ENCODE assay signal across 13 mouse cellular contexts in genomic region chr4:133665118-133665517, GRCm38 (mm10). TPM values are rescaled to one million over a fixed set of nuclear protein-coding genes. Genes with fewer than 3 reads are reported as not detected.
DNase-seq lines count a peak whose midpoint lies in the region; ATAC-seq and TF ChIP-seq lines count a peak whose summit lies in the region.
"Had no signal": no experiment of that assay in that cellular context is flagged by ENCODE, and none has a peak within 500 bp of the region (broad histone marks: within the 10 kb centered on the region; RNA-seq: fewer than 3 reads in every experiment).

No protein-coding gene starts in this region.

- no peak overlapping the region for H3K9ac ChIP-seq in hindbrain, embryonic 16.5 days (ENCODE audit: low read depth, low read length)
- H3K9ac ChIP-seq: limb, embryonic 15.5 days; neural tube, embryonic 12.5 days had no signal

- DNase-seq in layer of hippocampus, adult 2 months (ENCODE audit: low spot score in 2 of 2) = no peak
- DNase-seq in layer of hippocampus, adult 18-20 months (ENCODE audit: low spot score in 2 of 2) = no peak
- DNase-seq in embryonic facial prominence, embryonic 10.5 days (ENCODE audit: low spot score) = no peak
- peak; percentile 7 for DNase-seq in neural tube, embryonic 10.5 days (ENCODE audit: extremely low spot score, low spot score)
- DNase-seq in urinary bladder, postnatal 25 days (ENCODE audit: low spot score) = no peak
- no peak for DNase-seq in kidney, postnatal 25 days
- DNase-seq: adrenal gland, adult 2 months; kidney, adult 9 months; right cerebral cortex, postnatal 4 days had no signal

- WGBS in embryonic facial prominence, embryonic 10.5 days = 61% methylated on average over 11 of the region's 11 CpGs
- 49% methylated on average over 10 of the region's 11 CpGs for WGBS in hindbrain, embryonic 16.5 days

- no peak for TF ChIP-seq CTCF in layer of hippocampus, adult 2 months (conservative IDR thresholded peaks at IDR 0.05)

- H3K9me3 ChIP-seq in embryonic facial prominence, embryonic 10.5 days = no peaks in the 10 kb centered on the region
- no peaks in the 10 kb centered on the region for H3K9me3 ChIP-seq in hindbrain, embryonic 16.5 days (ENCODE audit: control insufficient read depth, low read length)
- H3K9me3 ChIP-seq: limb, embryonic 15.5 days; neural tube, embryonic 12.5 days had no signal

- peak overlapping the region; percentile 51; the same call in 1 of the 2 replicates for H3K27ac ChIP-seq in layer of hippocampus, adult 2 months
- H3K27ac ChIP-seq in embryonic facial prominence, embryonic 10.5 days (replicated peaks) = 0 out of 2 replicates have a peak overlapping the region, but pooled peaks have one; percentile 2
- H3K27ac ChIP-seq in hindbrain, embryonic 16.5 days (ENCODE audit: low read depth, low read length) = peak overlapping the region; percentile 74
- H3K27ac ChIP-seq: limb, embryonic 15.5 days; macrophage; neural tube, embryonic 12.5 days had no signal

- peak; percentile 79 for ATAC-seq in hindbrain, embryonic 16.5 days

- H3K4me1 ChIP-seq in embryonic facial prominence, embryonic 10.5 days = peaks cover 22% of the 10 kb centered on the region
- peaks cover 28% of the 10 kb centered on the region for H3K4me1 ChIP-seq in hindbrain, embryonic 16.5 days (ENCODE audit: control insufficient read depth, insufficient read depth, low read depth, low read length)

- peak overlapping the region; percentile 14 for H3K4me2 ChIP-seq in hindbrain, embryonic 16.5 days (ENCODE audit: low read length)
- H3K4me2 ChIP-seq: limb, embryonic 15.5 days; neural tube, embryonic 12.5 days had no signal

- no peak overlapping the region for H3K4me3 ChIP-seq in layer of hippocampus, adult 2 months
- no peak overlapping the region for H3K4me3 ChIP-seq in embryonic facial prominence, embryonic 10.5 days
- H3K4me3 ChIP-seq in hindbrain, embryonic 16.5 days (ENCODE audit: low read length) = no peak overlapping the region
- H3K4me3 ChIP-seq: limb, embryonic 15.5 days; neural tube, embryonic 12.5 days had no signal

- H3K36me3 ChIP-seq in embryonic facial prominence, embryonic 10.5 days (replicated peaks) = peaks cover 48% of the 10 kb centered on the region
- H3K36me3 ChIP-seq in hindbrain, embryonic 16.5 days (ENCODE audit: control insufficient read depth, insufficient read depth, low read length) = no peaks in the 10 kb centered on the region

- H3K27me3 ChIP-seq in embryonic facial prominence, embryonic 10.5 days (replicated peaks; ENCODE audit: low read depth, poor library complexity, severe bottlenecking) = no peaks in the 10 kb centered on the region
- no peaks in the 10 kb centered on the region for H3K27me3 ChIP-seq in hindbrain, embryonic 16.5 days (replicated peaks; ENCODE audit: control insufficient read depth, insufficient read depth, low read length)
- H3K27me3 ChIP-seq: limb, embryonic 15.5 days; neural tube, embryonic 12.5 days had no signal

RNA-seq across cellular contexts. Expression of gene Pigv, which starts 7.3 kb away (rescaled TPM):
- total RNA-seq in layer of hippocampus, adult 2 months (2021) = 1 to 10 TPM; 9.1 to 9.7 TPM
- 10 to 100 TPM in 1 of 2 experiments, 1 to 10 TPM in 1; 9.4 to 12.3 TPM for total RNA-seq in layer of hippocampus, adult 18-20 months (2021)
- 14.8 TPM in 2 replicates for polyA plus RNA-seq in embryonic facial prominence, embryonic 10.5 days (2016; fragmentation: Nextera tagmentation; extraction: Ambion mirVana)
- 14.1 and 15.9 TPM in 2 replicates for polyA plus RNA-seq in hindbrain, embryonic 16.5 days (2015; fragmentation: Nextera tagmentation; extraction: Ambion mirVana)

RNA-seq across cellular contexts. Expression of gene Zdhhc18, which starts 15.2 kb away (rescaled TPM):
- 10 to 100 TPM; 37.1 to 38.0 TPM for total RNA-seq in layer of hippocampus, adult 2 months (2021)
- 10 to 100 TPM; 32.3 to 33.8 TPM for total RNA-seq in layer of hippocampus, adult 18-20 months (2021)
- 2.3 and 3.0 TPM in 2 replicates for polyA plus RNA-seq in embryonic facial prominence, embryonic 10.5 days (2016; fragmentation: Nextera tagmentation; extraction: Ambion mirVana)
- polyA plus RNA-seq in hindbrain, embryonic 16.5 days (2015; fragmentation: Nextera tagmentation; extraction: Ambion mirVana) = 3.6 and 3.7 TPM in 2 replicates

Comparison
In these comparisons a context has a peak if more than half of its experiments do, and no peak if none do; other contexts are left out.
1. H3K27ac ChIP-seq: peak in every context shown above with its lines; median percentile 74 in hindbrain, embryonic 16.5 days; 51 in layer of hippocampus, adult 2 months; 2 in embryonic facial prominence, embryonic 10.5 days.